Mouse (Mus musculus) stomach, postnatal 0 days (tissue): Measurements from ENCODE around the gene 2300002M23Rik. TPM values are rescaled to one million over a fixed set of nuclear protein-coding genes. Genes with fewer than 3 reads are reported as not detected.

ENCODE experiments used
- ATAC-seq: fragments of 200-750 bp; cut with Nextera tagmentation; 2 replicates; pipeline ENCODE4 v1.8.0; 2017; ENCODE audit not compliant: low FRiP score, low TSS enrichment
- DNase-seq: peaks from one replicate; pipeline ENCODE4 v3.0.0-alpha.2; 2016; ENCODE audit warnings: low spot score
- H3K27ac ChIP-seq: fragments of 300-500 bp; sonication (generic); replicated peaks from 2 replicates; pipeline ENCODE4 v1.5.1; 2014; ENCODE audit warnings: mild to moderate bottlenecking, control low read depth
- H3K27me3 ChIP-seq: fragments of 300-500 bp; sonication (generic); 2 replicates; pipeline ENCODE4 v1.6.1; 2014; ENCODE audit warnings: low read length; ENCODE audit not compliant: control insufficient read depth, insufficient read depth
- H3K36me3 ChIP-seq: fragments of 300-500 bp; sonication (generic); 2 replicates; pipeline ENCODE4 v1.6.1; 2014; ENCODE audit warnings: low read length, mixed read lengths; ENCODE audit not compliant: control insufficient read depth, insufficient read depth
- H3K4me1 ChIP-seq: fragments of 300-500 bp; sonication (generic); replicated peaks from 2 replicates; pipeline ENCODE4 v1.6.1; 2014; ENCODE audit warnings: antibody characterized with exemption; ENCODE audit not compliant: control insufficient read depth, insufficient read depth
- H3K4me2 ChIP-seq: fragments of 300-500 bp; sonication (generic); replicated peaks from 2 replicates; pipeline ENCODE4 v1.6.1; 2014; ENCODE audit warnings: low read depth, mild to moderate bottlenecking, control low read depth, moderate library complexity
- H3K4me3 ChIP-seq: fragments of 300-500 bp; sonication (generic); 2 replicates; pipeline ENCODE4 v1.5.1; 2014; ENCODE audit warnings: low read depth, low read length, control low read depth
- H3K9ac ChIP-seq: fragments of 300-500 bp; sonication (generic); 2 replicates; pipeline ENCODE4 v1.6.1; 2014; ENCODE audit warnings: mild to moderate bottlenecking, low read length, control low read depth, mixed read lengths
- H3K9me3 ChIP-seq: fragments of 300-500 bp; sonication (generic); 2 replicates; pipeline ENCODE4 v1.6.1; 2016; ENCODE audit warnings: low read length; ENCODE audit not compliant: control insufficient read depth
- CTCF ChIP-seq: IDR thresholded peaks from 2 replicates; pipeline ENCODE4 v1.5.1; 2016; ENCODE audit warnings: antibody characterized with exemption, low read depth, mild to moderate bottlenecking, moderate library complexity
- EP300 ChIP-seq: optimal IDR thresholded peaks from 2 replicates; pipeline ENCODE3; 2016; ENCODE audit warnings: antibody characterized with exemption
- WGBS: fragments of 180-500 bp; shearing (Covaris S2); extraction: QIAGEN DNeasy Blood & Tissue Kit; methylation state at CpG from one replicate; pipeline ENCODE4 v1.1.7; 2014; 5-methylcytosine and 5-hydroxymethylcytosine counted together
- polyA plus RNA-seq: library from polyadenylated mRNA; unstranded; fragments of >200 nt; fragmentation: Nextera tagmentation; extraction: Ambion mirVana; gene quantifications from 2 replicates; pipeline ENCODE4 v1.2.1, GENCODE M21; 2015

Gene 2300002M23Rik
- polyA plus RNA-seq, 1 experiment from 2014 or later = 234 TPM

DNA sequence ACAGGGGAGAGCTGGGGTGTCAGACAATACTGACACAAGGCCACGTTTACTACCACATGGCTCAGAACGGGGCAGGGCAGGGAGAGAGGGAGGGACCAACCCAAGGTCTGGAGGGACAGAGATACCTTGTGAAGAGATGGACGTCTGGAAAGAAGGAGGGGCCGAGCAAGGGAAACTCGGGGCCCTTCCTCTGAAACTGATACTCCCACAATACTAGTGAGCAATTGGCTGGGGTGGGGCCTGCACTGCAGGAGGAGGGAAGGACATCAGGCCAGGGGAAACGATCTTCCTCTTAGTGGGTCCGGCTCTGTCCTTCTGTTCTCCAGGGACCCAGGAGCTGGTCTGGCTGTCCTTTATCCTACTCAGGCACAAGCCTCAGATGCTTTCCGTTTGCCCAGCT lies 16.4 kb upstream of the 2300002M23Rik start:
- H3K36me3 ChIP-seq = no peaks in the 10 kb centered on the region
- TF ChIP-seq EP300 = no peak
- TF ChIP-seq CTCF = no peak
- H3K9me3 ChIP-seq = no peaks in the 10 kb centered on the region
- peak overlapping the region; percentile 25; the same call in 1 of the 2 replicates for H3K27ac ChIP-seq
- no peak overlapping the region for H3K9ac ChIP-seq
- DNase-seq = no peak
- WGBS = 48% methylated on average over 8 of the region's 8 CpGs
- H3K4me1 ChIP-seq = no peaks in the 10 kb centered on the region
- no peak overlapping the region for H3K4me3 ChIP-seq
- no peak for ATAC-seq
- H3K4me2 ChIP-seq = no peak overlapping the region
- no peaks in the 10 kb centered on the region for H3K27me3 ChIP-seq

GRCm38 (mm10) chr17:35551881-35552414 lies 15.3 kb upstream of the 2300002M23Rik start, which contains the start of gene Cdsn:
Gene Cdsn (plus strand): TSS chr17:35552128.
- no peak for ATAC-seq
- peak within 1 kb of the TSS; percentile 35; the same call in 1 of the 2 replicates for H3K27ac ChIP-seq

GRCm38 (mm10) chr17:35554321-35554720 lies 12.9 kb upstream of the 2300002M23Rik start:
- H3K27me3 ChIP-seq = no peaks in the 10 kb centered on the region

More at GRCm38 (mm10) chr17:35551881-35552414, 15.3 kb upstream of the 2300002M23Rik start, which contains the start of gene Cdsn:
- H3K4me1 ChIP-seq = no peaks in the 10 kb centered on the region
- no peak for TF ChIP-seq EP300
- TF ChIP-seq CTCF = no peak
- H3K36me3 ChIP-seq = no peaks in the 10 kb centered on the region
- H3K9me3 ChIP-seq = no peaks in the 10 kb centered on the region
- WGBS = 76% methylated on average over 10 of the region's 10 CpGs
- peak within 1 kb of the TSS; percentile 13; the same call in 1 of the 2 replicates for H3K9ac ChIP-seq
- H3K4me3 ChIP-seq = no peak within 1 kb of the TSS
- no peak for DNase-seq
- no peaks in the 10 kb centered on the region for H3K27me3 ChIP-seq
- H3K4me2 ChIP-seq = no peak within 1 kb of the TSS

DNA sequence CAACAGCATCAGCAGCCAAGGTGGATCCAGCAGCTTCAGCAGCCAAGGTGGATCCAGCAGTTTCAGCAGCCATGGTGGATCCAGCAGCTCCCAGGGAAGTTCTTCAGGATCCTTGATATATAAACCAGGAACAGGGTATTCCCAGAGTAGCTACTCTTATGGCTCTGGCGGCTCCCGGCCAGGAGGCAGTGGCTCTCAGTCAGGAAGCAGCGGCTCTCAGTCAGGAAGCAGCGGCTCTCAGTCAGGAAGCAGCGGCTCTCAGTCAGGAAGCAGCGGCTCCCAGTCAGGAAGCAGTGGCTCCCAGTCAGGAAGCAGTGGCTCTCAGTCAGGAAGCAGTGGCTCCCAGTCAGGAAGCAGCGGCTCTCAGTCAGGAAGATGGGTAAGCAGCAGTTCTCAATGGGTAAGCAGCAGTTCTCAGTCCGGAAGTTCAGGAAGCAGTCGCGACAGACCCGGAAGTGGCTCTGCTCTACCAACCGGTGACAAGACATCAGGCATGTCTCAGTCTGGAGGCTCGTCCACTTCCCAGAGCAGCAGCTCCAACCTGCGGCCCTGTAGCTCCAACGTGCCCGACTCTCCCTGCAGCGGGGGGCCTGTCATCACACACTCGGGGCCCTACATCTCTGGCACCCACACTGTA lies 12.4 kb upstream of the 2300002M23Rik start:
- Histone ChIP-seq H3K4me3 (no peak overlapping the region), H3K27me3 (no peaks in the 10 kb centered on the region), H3K4me1 (no peaks in the 10 kb centered on the region), H3K36me3 (no peaks in the 10 kb centered on the region), H3K9ac (no peak overlapping the region), H3K4me2 (no peak overlapping the region), H3K27ac (no peak overlapping the region), H3K9me3 (no peaks in the 10 kb centered on the region)
- no peak for TF ChIP-seq EP300
- ATAC-seq = no peak
- 93% methylated on average over 18 of the region's 18 CpGs for WGBS
- no peak for DNase-seq

More at GRCm38 (mm10) chr17:35554321-35554720, 12.9 kb upstream of the 2300002M23Rik start:
- no peaks in the 10 kb centered on the region for H3K4me1 ChIP-seq
- no peak overlapping the region for H3K9ac ChIP-seq
- no peak overlapping the region for H3K27ac ChIP-seq
- no peak overlapping the region for H3K4me3 ChIP-seq
- no peaks in the 10 kb centered on the region for H3K36me3 ChIP-seq
- H3K9me3 ChIP-seq = no peaks in the 10 kb centered on the region
- ATAC-seq = no peak
- H3K4me2 ChIP-seq = no peak overlapping the region
- no peak for TF ChIP-seq CTCF
- no peak for TF ChIP-seq EP300
- WGBS = 77% methylated on average over 5 of the region's 5 CpGs
- no peak for DNase-seq

- Histone ChIP-seq H3K9me3 (no peaks in the 10 kb centered on the region), H3K4me1 (no peaks in the 10 kb centered on the region), H3K36me3 (no peaks in the 10 kb centered on the region), H3K4me2 (no peak overlapping the region), H3K9ac (no peak overlapping the region), H3K27me3 (no peaks in the 10 kb centered on the region), H3K4me3 (no peak overlapping the region), H3K27ac (0 out of 2 replicates have a peak overlapping the region, but pooled peaks have one; percentile 18)
- DNase-seq (no peak), ATAC-seq (no peak)
- 81% methylated on average over 13 of the region's 13 CpGs for WGBS
- no peak for TF ChIP-seq EP300
- no peak for TF ChIP-seq CTCF
Measured at GRCm38 (mm10) chr17:35556186-35556765, 11.0 kb upstream of the 2300002M23Rik start.

- H3K36me3 ChIP-seq = no peaks in the 10 kb centered on the region
- no peaks in the 10 kb centered on the region for H3K27me3 ChIP-seq
- peak overlapping the region; percentile 56; the same call in 1 of the 2 replicates for H3K27ac ChIP-seq
- H3K9me3 ChIP-seq = no peaks in the 10 kb centered on the region
- WGBS = 21% methylated on average over 5 of the region's 5 CpGs
- H3K4me1 ChIP-seq = no peaks in the 10 kb centered on the region
- DNase-seq (peak; percentile 73), ATAC-seq (peak; percentile 74)
- peak; percentile 91 for TF ChIP-seq CTCF
- TF ChIP-seq EP300 = no peak
- H3K4me2 ChIP-seq = 0 out of 2 replicates have a peak overlapping the region, but pooled peaks have one; percentile 25
- no peak overlapping the region for H3K9ac ChIP-seq
- no peak overlapping the region for H3K4me3 ChIP-seq
Measured at GRCm38 (mm10) chr17:35556812-35557211, 10.4 kb upstream of the 2300002M23Rik start.
